Mouse (Mus musculus) C2C12 (cell line): ENCODE data around the gene Grid2.

ENCODE experiments used
- CEBPB ChIP-seq: IDR thresholded peaks from one replicate; pipeline ENCODE4 v1.6.1; 2011; ENCODE audit warnings: low read depth, mild to moderate bottlenecking, control low read depth, moderate library complexity
- CTCF ChIP-seq: IDR thresholded peaks from one replicate; pipeline ENCODE4 v1.5.1; 2011; ENCODE audit not compliant: control insufficient read depth, insufficient read depth, insufficient read length
- FOSL1 ChIP-seq: IDR thresholded peaks from one replicate; pipeline ENCODE4 v1.8.0; 2011; ENCODE audit warnings: mild to moderate bottlenecking, low read length; ENCODE audit not compliant: poor library complexity, insufficient read depth, severe bottlenecking
- MAX ChIP-seq: IDR thresholded peaks from one replicate; pipeline ENCODE4 v1.6.1; 2011; ENCODE audit warnings: mild to moderate bottlenecking, control low read depth
- MYOD1 ChIP-seq: IDR thresholded peaks from one replicate; pipeline ENCODE4 v1.6.1; 2011; ENCODE audit warnings: low read depth; ENCODE audit not compliant: control insufficient read depth, insufficient read length
- MYOG ChIP-seq: IDR thresholded peaks from one replicate; pipeline ENCODE4 v1.6.1; 2011; ENCODE audit not compliant: control insufficient read depth, insufficient read length; ENCODE audit errors: extremely low read depth
- USF1 ChIP-seq: IDR thresholded peaks from one replicate; pipeline ENCODE4 v1.6.1; 2011; ENCODE audit warnings: low read depth, mild to moderate bottlenecking, control low read depth, moderate library complexity

DNA sequence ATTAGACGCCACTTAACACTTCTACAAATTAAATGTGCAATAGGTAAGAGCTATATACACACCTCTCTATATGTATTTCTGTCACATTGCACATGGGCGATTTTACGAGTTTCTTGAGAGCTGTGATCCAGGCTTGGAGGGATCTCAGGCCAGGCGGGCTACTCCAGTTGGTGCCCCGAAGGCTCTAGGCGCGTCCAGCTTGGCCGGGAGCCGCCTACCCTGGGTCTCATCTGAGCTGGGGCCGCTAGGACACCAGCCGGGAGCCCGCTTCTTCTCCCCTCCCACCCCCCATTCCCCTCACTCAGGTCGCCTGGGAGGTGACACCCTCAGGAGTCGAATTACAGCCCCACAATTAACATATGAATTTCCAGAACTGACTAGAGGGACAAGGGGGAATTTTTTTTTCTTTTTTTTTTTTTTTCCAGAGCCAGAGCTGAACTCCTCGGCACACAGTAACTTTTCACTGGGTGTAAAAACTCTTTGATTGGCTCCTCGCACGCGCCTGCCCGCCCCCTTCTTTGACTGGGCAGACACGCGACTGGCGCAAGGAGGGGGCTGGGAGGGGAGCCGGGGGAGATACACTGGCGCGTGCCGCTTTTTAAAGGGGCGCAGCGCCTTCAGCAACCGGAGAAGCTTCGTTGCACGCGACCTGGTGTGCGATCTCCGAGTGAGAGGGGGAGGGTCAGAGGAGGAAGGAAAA lies 1473.0 kb downstream of the Grid2 start, which contains the start of gene Atoh1:
- TF ChIP-seq CTCF, result no peak
- TF ChIP-seq USF1, result no peak
- TF ChIP-seq MYOD1, result no peak
- TF ChIP-seq CEBPB, result no peak
- TF ChIP-seq MAX, result no peak
- TF ChIP-seq MYOG, result no peak
- TF ChIP-seq FOSL1, result no peak
